Mouse (Mus musculus) heart, adult 18-20 months (tissue): ENCODE results near the gene Rapgef4. TPM values are rescaled to one million over a fixed set of nuclear protein-coding genes. Genes with fewer than 3 reads are reported as not detected.

Experiments used
- total RNA-seq, 2 experiments: library from RNA; stranded (reverse); gene quantifications; 2 replicates each; pipeline ENCODE4 v1.2.3; 2021

The Rapgef4 gene
- total RNA-seq, 2 experiments from 2014 or later: 26.4 to 29.1 TPM

Other genes starting within 250 kb of the Rapgef4 start
- gene Itga6, start 235.6 kb upstream of the Rapgef4 start, total RNA-seq: 10 to 100 TPM; 51.5 to 62.3 TPM
- 100 to 1,000 TPM; 177 to 179 TPM for gene Pdk1, start 108.0 kb upstream of the Rapgef4 start, total RNA-seq